Mouse (Mus musculus) testis, adult 2 months (tissue): ENCODE results near the gene Trim14.

Experiments
- CTCF ChIP-seq: fragments of 200-500 bp; IDR thresholded peaks from 2 replicates; pipeline ENCODE4 v1.5.1; 2012; ENCODE audit warnings: low read depth, mild to moderate bottlenecking, inconsistent platforms, low read length, moderate library complexity; ENCODE audit not compliant: control insufficient read depth, insufficient read depth, insufficient replicate concordance
- POLR2A ChIP-seq: fragments of 200-500 bp; IDR thresholded peaks from 2 replicates; pipeline ENCODE4 v1.6.1; 2012; ENCODE audit warnings: low read depth, mild to moderate bottlenecking, inconsistent platforms, low read length, moderate library complexity; ENCODE audit not compliant: control insufficient read depth

DNA sequence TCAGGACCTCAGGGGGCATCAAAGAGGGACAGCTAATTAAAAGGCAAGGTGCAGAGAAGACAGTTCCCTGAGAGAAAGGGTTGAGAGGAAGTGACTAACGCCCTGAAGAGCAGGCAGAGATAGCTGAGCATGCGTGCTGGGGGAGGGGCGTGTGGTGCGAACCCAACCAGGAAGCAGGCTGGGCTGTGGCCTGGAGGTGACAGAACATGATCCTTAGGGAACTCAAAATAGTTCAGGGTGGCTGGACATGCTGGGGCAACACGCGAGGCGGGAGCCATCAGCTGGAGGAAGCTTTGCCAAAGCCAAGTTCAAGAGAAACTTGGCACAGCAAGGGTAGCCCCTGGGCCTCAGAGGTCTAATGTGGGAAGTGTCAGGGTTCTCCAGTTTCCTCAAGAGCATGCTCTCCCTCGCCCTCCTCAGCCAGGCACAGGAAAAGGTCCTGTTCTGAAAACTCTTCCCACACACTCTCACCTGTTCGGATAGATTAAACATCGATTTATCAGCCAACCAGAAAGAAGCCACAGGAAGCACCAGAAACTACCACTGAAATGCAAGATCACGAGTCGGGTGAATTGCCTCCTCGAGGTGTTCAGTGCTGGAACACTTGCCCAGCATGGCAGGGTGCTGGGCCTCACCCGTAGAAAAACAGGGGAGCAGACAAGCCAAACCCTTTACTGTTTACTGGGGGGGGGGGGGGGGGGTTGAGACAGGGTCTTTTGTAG lies 50.1 kb downstream of the Trim14 start:
- TF ChIP-seq CTCF, result no peak
- TF ChIP-seq POLR2A, result no peak
